Mouse (Mus musculus) brain, embryonic 14.5 days (tissue): Measurements from ENCODE around the gene Sat1.

Experiments
- CTCF ChIP-seq: fragments of 200-500 bp; IDR thresholded peaks from 2 replicates; pipeline ENCODE4 v1.5.1; 2012; ENCODE audit warnings: inconsistent platforms, mild to moderate bottlenecking, moderate library complexity, borderline replicate concordance; ENCODE audit not compliant: insufficient read depth, insufficient read length; ENCODE audit errors: extremely low read depth
- POLR2A ChIP-seq: fragments of 200-500 bp; IDR thresholded peaks from 2 replicates; pipeline ENCODE4 v1.6.1; 2012; ENCODE audit warnings: mild to moderate bottlenecking, inconsistent platforms, borderline replicate concordance; ENCODE audit not compliant: poor library complexity, insufficient read depth, insufficient read length, severe bottlenecking; ENCODE audit errors: extremely low read depth

DNA sequence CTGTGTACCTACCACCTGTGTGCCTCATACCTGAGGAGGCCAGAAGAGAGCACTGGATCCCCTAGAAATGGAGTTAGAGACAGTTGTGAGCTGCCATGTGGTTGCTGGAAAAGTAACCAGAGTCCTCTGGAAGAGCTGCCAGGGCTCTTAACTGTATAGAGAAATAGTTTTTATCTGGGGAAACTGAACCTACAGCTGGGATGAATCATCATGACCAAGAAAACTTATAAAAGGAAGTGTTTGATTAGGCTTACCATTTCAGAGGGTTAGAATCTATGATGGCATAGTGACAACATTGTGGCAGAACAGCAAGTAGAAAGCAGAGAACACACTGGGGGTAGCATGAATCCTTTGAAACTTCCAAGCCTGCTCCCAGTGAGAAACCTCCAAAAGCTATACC is 40.6 kb upstream of the Sat1 start:
- TF ChIP-seq CTCF (no peak), POLR2A (no peak)
